Mouse (Mus musculus) embryonic facial prominence, embryonic 10.5 days (tissue): Measurements from ENCODE around the gene Cemip. TPM values are rescaled to one million over a fixed set of nuclear protein-coding genes. Genes with fewer than 3 reads are reported as not detected.

Source experiments
- DNase-seq: peaks from one replicate; pipeline ENCODE4 v3.0.0-alpha.2; 2017; ENCODE audit warnings: low spot score
- H3K27ac ChIP-seq: fragments of 300-500 bp; sonication (generic); replicated peaks from 2 replicates; pipeline ENCODE4 v1.5.1; 2016; ENCODE audit warnings: mild to moderate bottlenecking
- H3K27me3 ChIP-seq: fragments of 300-500 bp; sonication (generic); replicated peaks from 2 replicates; pipeline ENCODE4 v1.6.1; 2016; ENCODE audit warnings: low read depth, mild to moderate bottlenecking; ENCODE audit not compliant: poor library complexity, severe bottlenecking
- H3K36me3 ChIP-seq: fragments of 300-500 bp; sonication (generic); replicated peaks from 2 replicates; pipeline ENCODE4 v1.6.1; 2016; ENCODE audit warnings: mild to moderate bottlenecking, moderate library complexity
- H3K4me1 ChIP-seq: fragments of 300-500 bp; sonication (generic); 2 replicates; pipeline ENCODE4 v1.6.1; 2016
- H3K4me3 ChIP-seq: fragments of 300-500 bp; sonication (generic); 2 replicates; pipeline ENCODE4 v1.5.1; 2016; ENCODE audit warnings: mild to moderate bottlenecking, moderate library complexity
- H3K9me3 ChIP-seq: fragments of 300-500 bp; sonication (generic); 2 replicates; pipeline ENCODE4 v1.6.1; 2016; ENCODE audit warnings: mild to moderate bottlenecking
- WGBS: fragments of 180-500 bp; shearing (Covaris S2); methylation state at CpG from one replicate; pipeline ENCODE4 v1.1.7; 2016; 5-methylcytosine and 5-hydroxymethylcytosine counted together
- polyA plus RNA-seq: library from polyadenylated mRNA; unstranded; fragments of >200 nt; fragmentation: Nextera tagmentation; extraction: Ambion mirVana; gene quantifications from 2 replicates; pipeline ENCODE4 v1.2.1, GENCODE M21; 2016

The Cemip gene
- polyA plus RNA-seq, 1 experiment from 2014 or later, result 0.42 TPM

DNA sequence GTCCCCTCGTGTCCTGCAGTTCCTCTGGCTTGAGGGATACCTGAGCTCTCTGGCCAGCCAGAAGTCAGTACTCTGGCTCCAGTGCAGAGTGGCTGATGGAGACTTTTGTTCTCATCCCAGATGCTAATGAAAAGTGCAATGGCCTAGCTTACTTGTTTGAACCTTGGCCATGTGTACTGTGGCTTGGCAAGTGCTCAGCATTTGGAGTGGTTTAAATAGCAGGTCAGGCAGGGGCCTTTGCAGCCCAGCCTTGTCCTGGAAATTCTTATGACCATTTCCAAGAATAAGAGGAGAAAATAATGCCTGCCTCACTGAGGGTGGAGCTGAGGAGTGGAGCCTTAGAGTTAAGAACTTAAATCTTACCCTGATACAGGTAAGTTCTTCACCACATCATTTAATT is 43.6 kb downstream of the Cemip start:
- no peak overlapping the region for H3K27ac ChIP-seq
- no peaks in the 10 kb centered on the region for H3K27me3 ChIP-seq
- no peak for DNase-seq
- no peaks in the 10 kb centered on the region for H3K9me3 ChIP-seq
- H3K4me1 ChIP-seq, result no peaks in the 10 kb centered on the region
- H3K4me3 ChIP-seq, result no peak overlapping the region
- WGBS, result 80% methylated on average over 1 of the region's 1 CpGs
- H3K36me3 ChIP-seq, result no peaks in the 10 kb centered on the region

DNA sequence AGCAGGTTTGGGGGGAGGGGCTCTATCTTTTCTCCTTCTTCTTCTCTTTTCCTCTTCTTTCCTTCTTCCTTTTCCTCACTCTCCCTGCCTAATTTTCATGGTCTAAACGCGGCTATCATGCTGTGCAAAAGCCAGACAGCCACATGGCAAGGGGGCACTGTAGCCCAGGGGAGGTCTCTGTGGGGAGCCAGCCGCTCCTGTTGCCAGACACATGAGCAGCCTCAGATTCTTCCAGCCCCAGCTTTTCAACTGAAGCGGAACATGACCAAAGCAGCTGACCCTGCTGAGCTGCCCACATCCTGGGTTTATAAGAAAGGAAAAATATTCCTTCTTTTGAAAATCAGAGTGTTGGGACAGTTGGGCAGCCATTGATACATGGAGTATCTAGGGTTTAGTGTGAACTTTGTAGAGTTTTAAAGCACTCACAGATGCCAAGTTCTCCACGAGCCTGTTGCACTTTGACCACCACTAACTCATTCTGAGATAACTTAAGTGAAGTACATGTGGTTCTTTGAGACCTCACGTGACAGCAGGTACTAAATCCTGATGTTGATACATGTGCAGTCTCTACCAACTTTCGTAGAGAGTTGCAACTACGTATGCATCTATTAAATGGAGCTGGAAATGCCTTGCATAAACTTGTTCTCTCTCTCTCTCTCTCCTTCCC is 46.3 kb downstream of the Cemip start:
- Histone ChIP-seq H3K4me3 (no peak overlapping the region), H3K4me1 (no peaks in the 10 kb centered on the region), H3K36me3 (no peaks in the 10 kb centered on the region), H3K27me3 (no peaks in the 10 kb centered on the region), H3K9me3 (no peaks in the 10 kb centered on the region), H3K27ac (no peak overlapping the region)
- DNase-seq, result no peak
- WGBS, result 70% methylated on average over 8 of the region's 8 CpGs

DNA sequence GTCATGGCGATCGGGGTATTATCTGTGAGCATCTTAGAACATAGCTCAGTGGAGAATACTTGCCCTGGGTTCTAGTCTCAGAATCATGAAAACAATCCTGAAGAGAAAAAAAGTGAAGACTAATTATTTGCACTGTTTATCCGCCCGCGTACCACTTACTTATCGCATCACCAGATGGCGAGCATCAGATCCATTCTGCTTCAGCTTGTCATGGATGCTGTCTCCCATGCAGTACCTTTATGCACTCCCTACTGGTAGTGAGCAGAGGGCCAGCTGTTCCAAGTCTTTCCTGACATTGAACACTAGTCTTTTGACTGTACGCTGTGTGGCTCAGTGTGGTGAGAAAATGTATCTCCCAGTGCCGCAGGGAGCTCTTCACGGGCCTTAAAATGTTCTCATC is 47.7 kb downstream of the Cemip start:
- no peak overlapping the region for H3K27ac ChIP-seq
- no peaks in the 10 kb centered on the region for H3K36me3 ChIP-seq
- no peaks in the 10 kb centered on the region for H3K27me3 ChIP-seq
- H3K4me1 ChIP-seq, result no peaks in the 10 kb centered on the region
- no peak for DNase-seq
- no peaks in the 10 kb centered on the region for H3K9me3 ChIP-seq
- H3K4me3 ChIP-seq, result no peak overlapping the region
- 96% methylated on average over 10 of the region's 10 CpGs for WGBS

DNA sequence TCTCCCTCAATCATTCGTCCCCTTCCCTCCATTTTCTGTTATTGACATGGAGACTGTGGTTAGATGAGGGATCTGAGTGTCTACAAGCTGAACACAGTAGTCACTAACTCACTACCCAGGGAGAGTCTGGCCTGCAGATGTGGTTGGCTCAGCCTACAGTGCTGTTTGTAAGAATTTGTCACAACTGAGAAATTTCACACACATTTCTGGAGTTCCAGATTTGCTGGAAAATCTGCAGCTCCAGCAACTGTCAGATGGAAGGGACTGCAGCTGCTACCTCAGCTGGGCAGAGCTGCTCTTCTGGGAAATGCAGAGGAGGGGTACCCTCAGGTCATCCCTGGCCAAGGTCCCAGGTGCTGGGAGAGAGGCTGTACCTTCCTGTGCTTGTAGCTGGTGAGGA is 53.5 kb downstream of the Cemip start:
- Histone ChIP-seq H3K27me3 (no peaks in the 10 kb centered on the region), H3K4me1 (no peaks in the 10 kb centered on the region), H3K4me3 (no peak overlapping the region), H3K27ac (no peak overlapping the region), H3K9me3 (no peaks in the 10 kb centered on the region), H3K36me3 (no peaks in the 10 kb centered on the region)
- no peak for DNase-seq
- WGBS, result 78% methylated on average over 1 of the region's 1 CpGs

DNA sequence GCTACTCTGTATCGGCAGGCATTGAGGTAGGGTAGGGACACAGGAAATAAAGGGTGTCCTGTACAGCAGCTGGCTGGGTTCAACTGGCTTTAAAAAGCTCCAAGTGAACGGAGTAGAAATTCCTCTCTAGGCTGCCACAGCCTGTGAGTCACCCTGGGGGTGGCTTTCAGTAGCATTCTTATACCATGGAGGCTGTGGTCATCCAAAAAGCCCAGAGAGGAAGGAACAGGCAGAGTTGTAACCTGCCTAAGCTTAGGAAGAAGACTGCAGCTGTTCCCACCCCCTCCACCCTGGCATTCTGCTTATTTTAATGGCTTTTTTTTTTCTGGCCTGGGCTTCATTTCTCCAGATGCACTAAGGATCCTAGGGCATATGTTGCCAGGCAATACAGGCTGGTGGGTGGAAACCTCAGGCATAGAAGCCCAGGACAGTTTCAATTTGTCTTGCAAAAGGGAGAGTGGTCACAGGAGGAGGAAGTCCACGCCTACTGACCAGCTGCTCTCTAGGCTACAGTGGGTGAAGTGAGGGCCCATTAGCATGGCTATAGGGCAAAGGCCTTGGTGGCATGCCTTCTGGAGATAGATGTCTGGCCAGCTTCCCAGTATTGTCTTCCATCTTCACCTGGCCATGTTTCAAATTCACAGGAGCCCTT is 57.1 kb downstream of the Cemip start:
- Histone ChIP-seq H3K27ac (no peak overlapping the region), H3K9me3 (no peaks in the 10 kb centered on the region), H3K4me3 (no peak overlapping the region), H3K27me3 (no peaks in the 10 kb centered on the region), H3K4me1 (no peaks in the 10 kb centered on the region), H3K36me3 (no peaks in the 10 kb centered on the region)
- no peak for DNase-seq
- 63% methylated on average over 3 of the region's 3 CpGs for WGBS

DNA sequence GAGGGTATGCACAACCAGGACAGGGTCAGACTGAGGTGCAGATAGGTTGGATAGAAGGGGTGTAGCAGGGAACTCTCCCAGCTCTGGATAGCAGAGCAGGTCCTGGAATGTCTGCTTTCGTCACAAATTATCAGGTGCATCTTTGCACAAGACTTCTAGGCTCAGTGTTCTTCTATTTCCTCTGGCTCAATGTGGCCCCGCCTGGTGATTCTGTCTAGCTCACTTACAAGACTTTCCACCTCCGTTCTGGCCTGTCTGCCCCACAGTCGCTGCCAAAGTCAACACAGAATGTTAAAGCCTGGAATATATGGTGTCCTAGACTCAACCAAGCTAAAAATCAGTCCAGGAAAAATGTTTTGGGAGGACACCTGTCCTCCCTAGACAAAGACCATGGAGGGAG is 57.9 kb downstream of the Cemip start:
- Histone ChIP-seq H3K27ac (no peak overlapping the region), H3K4me1 (no peaks in the 10 kb centered on the region), H3K9me3 (no peaks in the 10 kb centered on the region), H3K36me3 (no peaks in the 10 kb centered on the region), H3K4me3 (no peak overlapping the region), H3K27me3 (no peaks in the 10 kb centered on the region)
- WGBS, result 85% methylated on average over 4 of the region's 4 CpGs
- DNase-seq, result no peak

- Histone ChIP-seq H3K4me1 (no peaks in the 10 kb centered on the region), H3K27me3 (no peaks in the 10 kb centered on the region), H3K27ac (no peak overlapping the region), H3K9me3 (no peaks in the 10 kb centered on the region), H3K36me3 (no peaks in the 10 kb centered on the region), H3K4me3 (no peak overlapping the region)
- DNase-seq, result no peak
- WGBS, result 82% methylated on average over 1 of the region's 1 CpGs
These were observed 59.2 kb downstream of the Cemip start for GRCm38 (mm10) chr7:84026950-84027585.

DNA sequence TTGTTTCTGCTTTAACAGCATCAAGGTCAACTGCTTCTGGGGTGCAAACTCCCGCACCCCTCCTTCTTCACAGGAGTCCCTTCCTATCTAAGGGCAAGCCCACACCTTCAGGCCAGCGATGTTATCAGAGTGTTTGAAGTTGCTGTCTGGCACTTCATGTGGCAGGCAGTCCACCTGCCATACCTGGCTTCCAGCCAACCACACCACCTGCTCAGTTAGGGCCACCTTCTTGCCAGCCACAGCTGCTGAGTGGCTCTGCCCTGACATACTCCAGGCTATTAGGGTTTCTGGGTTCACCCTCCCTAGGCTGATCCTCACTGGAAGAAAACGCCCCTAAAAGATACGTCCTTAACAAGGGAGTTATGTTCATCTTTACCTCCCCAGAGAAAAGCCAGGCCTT is 60.2 kb downstream of the Cemip start:
- H3K36me3 ChIP-seq, result no peaks in the 10 kb centered on the region
- no peaks in the 10 kb centered on the region for H3K4me1 ChIP-seq
- no peak for DNase-seq
- no peak overlapping the region for H3K4me3 ChIP-seq
- H3K27ac ChIP-seq, result no peak overlapping the region
- H3K27me3 ChIP-seq, result no peaks in the 10 kb centered on the region
- H3K9me3 ChIP-seq, result no peaks in the 10 kb centered on the region
- 89% methylated on average over 4 of the region's 4 CpGs for WGBS

DNA sequence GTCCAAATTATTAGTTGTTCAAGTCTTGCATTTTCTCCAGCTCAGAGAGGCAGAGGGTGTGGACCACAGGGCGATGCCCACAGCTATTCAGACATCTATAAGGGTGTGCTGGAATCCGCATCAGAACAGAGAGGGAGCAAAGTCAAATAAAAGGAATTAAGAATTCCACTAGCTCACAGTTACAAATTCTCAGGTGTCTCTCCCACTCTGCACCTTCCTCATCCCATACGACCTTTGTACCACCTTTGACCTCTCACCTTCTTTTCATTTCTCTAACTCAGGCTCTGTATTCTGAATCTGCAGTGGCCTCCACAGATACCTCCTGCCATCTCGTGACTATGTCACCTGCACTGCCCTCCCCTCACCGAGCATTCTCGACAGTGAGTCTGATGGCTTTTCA is 62.8 kb downstream of the Cemip start:
- H3K36me3 ChIP-seq, result no peaks in the 10 kb centered on the region
- H3K27ac ChIP-seq, result no peak overlapping the region
- 77% methylated on average over 6 of the region's 6 CpGs for WGBS
- no peak for DNase-seq
- H3K4me1 ChIP-seq, result no peaks in the 10 kb centered on the region
- no peaks in the 10 kb centered on the region for H3K27me3 ChIP-seq
- H3K4me3 ChIP-seq, result no peak overlapping the region
- H3K9me3 ChIP-seq, result no peaks in the 10 kb centered on the region

DNA sequence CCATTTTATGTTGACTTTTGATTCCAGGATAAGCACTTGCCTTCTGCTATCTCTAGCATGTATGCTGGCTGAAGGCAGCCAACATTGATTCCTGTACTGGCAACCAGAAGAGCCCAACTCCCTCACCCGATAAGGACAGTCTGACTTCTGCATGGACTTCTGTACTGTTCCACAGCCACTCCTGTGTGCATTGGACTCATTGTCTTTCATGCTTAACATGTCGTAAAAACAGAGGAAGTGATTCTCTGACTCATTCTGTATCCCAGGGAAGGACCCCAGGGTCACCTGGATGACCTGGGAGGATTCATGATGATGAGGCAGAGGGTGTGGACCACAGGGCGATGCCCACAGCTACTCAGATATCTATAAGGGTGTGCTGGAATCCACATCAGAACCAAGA is 63.8 kb downstream of the Cemip start:
- H3K9me3 ChIP-seq, result no peaks in the 10 kb centered on the region
- H3K27me3 ChIP-seq, result no peaks in the 10 kb centered on the region
- no peak overlapping the region for H3K4me3 ChIP-seq
- no peaks in the 10 kb centered on the region for H3K36me3 ChIP-seq
- 87% methylated on average over 3 of the region's 3 CpGs for WGBS
- DNase-seq, result no peak
- H3K27ac ChIP-seq, result no peak overlapping the region
- no peaks in the 10 kb centered on the region for H3K4me1 ChIP-seq

DNA sequence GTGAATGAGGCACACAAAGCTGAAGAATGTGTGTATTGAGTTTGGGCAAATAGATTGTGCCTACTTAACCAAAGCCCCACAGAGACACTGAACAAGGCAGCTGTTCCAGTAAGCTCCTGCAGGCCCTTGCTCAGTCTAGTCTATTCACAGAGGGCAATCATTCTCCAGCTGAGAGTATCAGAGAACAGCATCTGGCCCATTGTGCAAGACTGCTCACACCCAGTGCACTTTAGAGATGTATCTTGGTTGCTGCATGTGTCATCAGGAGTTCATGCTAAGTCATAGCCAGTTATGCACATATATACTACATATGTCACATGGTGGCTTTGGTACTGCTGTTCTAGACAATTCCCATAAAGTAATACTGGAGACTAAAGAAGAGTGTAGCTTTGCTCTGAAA is 66.9 kb downstream of the Cemip start:
- no peaks in the 10 kb centered on the region for H3K27me3 ChIP-seq
- no peak overlapping the region for H3K27ac ChIP-seq
- no peaks in the 10 kb centered on the region for H3K36me3 ChIP-seq
- H3K4me3 ChIP-seq, result no peak overlapping the region
- no peaks in the 10 kb centered on the region for H3K9me3 ChIP-seq
- DNase-seq, result no peak
- H3K4me1 ChIP-seq, result no peaks in the 10 kb centered on the region

GRCm38 (mm10) chr7:84018291-84019266 is 67.7 kb downstream of the Cemip start:
- H3K27me3 ChIP-seq, result no peaks in the 10 kb centered on the region
- H3K4me1 ChIP-seq, result no peaks in the 10 kb centered on the region
- no peak overlapping the region for H3K27ac ChIP-seq
- H3K36me3 ChIP-seq, result no peaks in the 10 kb centered on the region
- no peak for DNase-seq
- no peak overlapping the region for H3K4me3 ChIP-seq
- no peaks in the 10 kb centered on the region for H3K9me3 ChIP-seq
- 81% methylated on average over 5 of the region's 5 CpGs for WGBS
